In genomic region chr4:101439738-101440389, GRCm38 (mm10) we compare ENCODE assay signal across 9 mouse cellular contexts. TPM values are rescaled to one million over a fixed set of nuclear protein-coding genes. Genes with fewer than 3 reads are reported as not detected.
DNase-seq lines count a peak whose midpoint lies in the region; ATAC-seq and TF ChIP-seq lines count a peak whose summit lies in the region.
"Had no signal": no experiment of that assay in that cellular context is flagged by ENCODE, and none has a peak within 500 bp of the region (broad histone marks: within the 10 kb centered on the region; RNA-seq: fewer than 3 reads in every experiment).

No protein-coding gene starts in this region.

- ATAC-seq in kidney, embryonic 15.5 days (replicated peaks; ENCODE audit: low FRiP score): peak; percentile 79
- peak; percentile 37; the same call in 1 of the 2 replicates for ATAC-seq in forebrain, embryonic 16.5 days
- ATAC-seq in kidney, postnatal 0 days (replicated peaks; ENCODE audit: low FRiP score, low read depth): peak; percentile 49; the same call in 1 of the 2 replicates

- DNase-seq in kidney, adult 11 months: no peak
- peak; percentile 55 for DNase-seq in adrenal gland, postnatal 10 days
- peak; percentile 75 for DNase-seq in kidney, postnatal 0 days (ENCODE audit: low spot score)
- peak; percentile 52 for DNase-seq in mesoderm, embryonic 11.5 days (ENCODE audit: low read depth, low spot score)
- no peak for DNase-seq in frontal cortex, postnatal 10 days (ENCODE audit: low spot score in 2 of 2)
- no peak for DNase-seq in layer of hippocampus, adult 18-20 months (ENCODE audit: low spot score in 2 of 2)

- H3K9ac ChIP-seq in kidney, embryonic 15.5 days: no peak overlapping the region
- H3K9ac ChIP-seq in forebrain, embryonic 16.5 days (replicated peaks; ENCODE audit: low read depth, low read length): no peak overlapping the region
- no peak overlapping the region for H3K9ac ChIP-seq in kidney, postnatal 0 days (ENCODE audit: low read depth, low read length)

- no peak for TF ChIP-seq CTCF in kidney, postnatal 0 days (IDR thresholded peaks at IDR 0.05; ENCODE audit: low read depth)

- no peaks in the 10 kb centered on the region for H3K36me3 ChIP-seq in kidney, embryonic 15.5 days
- no peaks in the 10 kb centered on the region for H3K36me3 ChIP-seq in forebrain, embryonic 16.5 days (ENCODE audit: control insufficient read depth, insufficient read depth)
- H3K36me3 ChIP-seq in kidney, postnatal 0 days (ENCODE audit: insufficient read depth, low read length): no peaks in the 10 kb centered on the region
- H3K36me3 ChIP-seq: G1E had no signal

- no peaks in the 10 kb centered on the region for H3K27me3 ChIP-seq in kidney, embryonic 15.5 days
- no peaks in the 10 kb centered on the region for H3K27me3 ChIP-seq in forebrain, embryonic 16.5 days (replicated peaks; ENCODE audit: control insufficient read depth, insufficient read depth, low read length)
- no peaks in the 10 kb centered on the region for H3K27me3 ChIP-seq in kidney, postnatal 0 days (ENCODE audit: insufficient read depth, low read length)

- H3K4me1 ChIP-seq in kidney, embryonic 15.5 days: peaks cover 8% of the 10 kb centered on the region
- peaks cover 20% of the 10 kb centered on the region; the same call in 1 of the 2 replicates for H3K4me1 ChIP-seq in forebrain, embryonic 16.5 days (replicated peaks; ENCODE audit: control insufficient read depth, insufficient read depth, low read length)
- no peaks in the 10 kb centered on the region for H3K4me1 ChIP-seq in kidney, postnatal 0 days (replicated peaks; ENCODE audit: insufficient read depth, low read length)

- 36% methylated on average over 13 of the region's 13 CpGs for WGBS in kidney, embryonic 15.5 days
- WGBS in forebrain, embryonic 16.5 days: 61% methylated on average over 13 of the region's 13 CpGs
- WGBS in kidney, postnatal 0 days: 33% methylated on average over 13 of the region's 13 CpGs

- H3K4me2 ChIP-seq in kidney, embryonic 15.5 days: no peak overlapping the region
- no peak overlapping the region for H3K4me2 ChIP-seq in forebrain, embryonic 16.5 days (ENCODE audit: low read length)
- no peak overlapping the region for H3K4me2 ChIP-seq in kidney, postnatal 0 days (ENCODE audit: low read length)

- H3K27ac ChIP-seq in kidney, embryonic 15.5 days: no peak overlapping the region
- H3K27ac ChIP-seq in forebrain, embryonic 16.5 days (ENCODE audit: low read length): no peak overlapping the region
- H3K27ac ChIP-seq in kidney, postnatal 0 days: no peak overlapping the region

- no peaks in the 10 kb centered on the region for H3K9me3 ChIP-seq in kidney, embryonic 15.5 days (replicated peaks)
- H3K9me3 ChIP-seq in forebrain, embryonic 16.5 days (ENCODE audit: control insufficient read depth, low read length): no peaks in the 10 kb centered on the region
- no peaks in the 10 kb centered on the region for H3K9me3 ChIP-seq in kidney, postnatal 0 days (replicated peaks; ENCODE audit: low read length)
- H3K9me3 ChIP-seq: G1E had no signal

- H3K4me3 ChIP-seq in kidney, embryonic 15.5 days (replicated peaks): no peak overlapping the region
- no peak overlapping the region for H3K4me3 ChIP-seq in forebrain, embryonic 16.5 days (replicated peaks; ENCODE audit: low read length)
- no peak overlapping the region for H3K4me3 ChIP-seq in kidney, postnatal 0 days (replicated peaks; ENCODE audit: low read depth, low read length)

RNA-seq across cellular contexts. Expression of gene Ak4, which starts 20.8 kb away (rescaled TPM):
- polyA plus RNA-seq in kidney, embryonic 15.5 days (2015; fragmentation: Nextera tagmentation; extraction: Ambion mirVana): 17.8 and 19.0 TPM in 2 replicates
- 10 to 100 TPM; 10.2 to 26.9 TPM for total RNA-seq in adrenal gland, postnatal 10 days (2021)
- 8.8 and 9.5 TPM in 2 replicates for polyA plus RNA-seq in forebrain, embryonic 16.5 days (2015; fragmentation: Nextera tagmentation; extraction: Ambion mirVana)
- 17.1 and 20.8 TPM in 2 replicates for polyA plus RNA-seq in kidney, postnatal 0 days (2015; fragmentation: Nextera tagmentation; extraction: Ambion mirVana)
- 10 to 100 TPM; 84.1 to 87.1 TPM for total RNA-seq in layer of hippocampus, adult 18-20 months (2021)
- total RNA-seq: G1E had no signal
- polyA plus RNA-seq: G1E had no signal

RNA-seq across cellular contexts. Expression of gene Dnajc6, which starts 56.6 kb away (rescaled TPM):
- polyA plus RNA-seq in kidney, embryonic 15.5 days (2015; fragmentation: Nextera tagmentation; extraction: Ambion mirVana): 1.0 and 1.2 TPM in 2 replicates
- total RNA-seq in adrenal gland, postnatal 10 days (2021): 1 to 10 TPM; 7.3 to 9.1 TPM
- polyA plus RNA-seq in forebrain, embryonic 16.5 days (2015; fragmentation: Nextera tagmentation; extraction: Ambion mirVana): 31.6 and 34.6 TPM in 2 replicates
- 2.8 and 3.3 TPM in 2 replicates for polyA plus RNA-seq in kidney, postnatal 0 days (2015; fragmentation: Nextera tagmentation; extraction: Ambion mirVana)
- total RNA-seq in layer of hippocampus, adult 18-20 months (2021): 100 to 1,000 TPM; 287 to 314 TPM
- polyA plus RNA-seq: G1E had no signal

Comparison
In these comparisons a context has a peak if more than half of its experiments do, and no peak if none do; other contexts are left out.
1. DNase-seq: peak in adrenal gland, postnatal 10 days (single experiment), kidney, postnatal 0 days (single experiment) and mesoderm, embryonic 11.5 days (single experiment); none in kidney, adult 11 months (single experiment), frontal cortex, postnatal 10 days (0 of 2) and layer of hippocampus, adult 18-20 months (0 of 2).
2. Peak in every context shown above with its lines, with median percentiles within 50 percentile points of each other: ATAC-seq.